Mouse (Mus musculus) lung, postnatal 0 days (tissue): ENCODE measurements around the gene Fars2.

Source experiments
- CTCF ChIP-seq: IDR thresholded peaks from 2 replicates; pipeline ENCODE4 v1.5.1; 2016; ENCODE audit warnings: antibody characterized with exemption, mild to moderate bottlenecking
- EP300 ChIP-seq: IDR thresholded peaks from 2 replicates; pipeline ENCODE4 v1.6.1; 2016; ENCODE audit warnings: antibody characterized with exemption, mild to moderate bottlenecking, control low read depth

DNA sequence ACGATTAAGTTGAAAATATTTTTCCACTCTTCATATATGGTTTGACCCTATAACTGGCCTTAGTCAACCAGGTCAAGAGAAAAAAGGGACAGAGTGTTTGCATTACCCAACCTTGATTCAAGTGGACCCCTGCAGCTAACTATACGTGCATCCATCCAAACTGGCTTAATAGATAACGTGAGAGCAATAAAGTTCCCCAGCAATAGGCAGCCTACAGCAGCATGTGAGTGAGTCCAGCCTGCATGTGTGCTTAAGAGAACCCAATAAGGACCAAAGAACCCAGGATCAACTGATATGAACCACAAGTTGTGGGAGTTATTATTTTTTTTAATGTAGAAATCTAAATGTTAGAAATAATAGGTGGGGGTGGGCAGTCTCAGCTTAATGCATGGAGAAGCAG lies 213.3 kb downstream of the Fars2 start:
- TF ChIP-seq CTCF (no peak), EP300 (no peak)
